Mouse (Mus musculus) telencephalon, adult 2 months (tissue): ENCODE measurements around the gene Tigd3.

Experiments used
- DNase-seq: peaks from one replicate; pipeline ENCODE4 v3.0.0-alpha.2; 2011; ENCODE audit warnings: low read depth, low spot score

Gene Tigd3

DNA sequence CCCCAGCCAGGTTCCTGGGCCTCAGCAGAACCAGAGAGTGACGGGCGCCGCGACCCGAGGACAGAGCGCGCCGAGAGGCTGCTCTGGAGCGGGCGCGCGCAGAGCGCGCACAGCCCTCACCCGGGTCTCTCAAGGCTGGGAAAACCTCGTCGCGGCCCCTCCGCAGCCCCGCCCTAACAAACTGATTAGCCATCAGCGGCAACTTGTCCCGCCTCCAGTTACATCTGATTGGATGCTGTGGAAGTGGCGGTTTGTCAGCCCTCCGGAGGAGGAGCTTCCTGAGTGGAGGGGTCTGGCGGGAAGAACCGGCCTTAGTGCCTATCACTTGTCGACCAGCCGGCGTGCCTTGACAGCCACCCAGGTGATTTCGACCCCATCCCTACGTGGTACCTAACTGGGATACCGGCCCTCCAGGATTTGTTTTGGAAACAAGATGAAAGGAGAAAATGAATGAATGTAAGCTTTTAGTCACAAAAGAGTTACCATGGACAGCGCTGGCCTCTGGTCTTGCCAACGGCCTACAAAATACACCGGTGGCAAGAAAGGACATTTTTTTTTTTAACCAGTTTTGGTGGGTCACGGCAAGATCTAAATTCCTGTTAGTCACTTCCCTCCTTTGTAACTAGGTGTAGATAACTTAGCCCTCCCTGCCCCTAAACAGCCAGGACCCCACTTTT lies at the start of gene Tigd3:
Gene Tigd3 (minus strand): TSS at position 148 of the 677 bp plus-strand sequence.
- DNase-seq, result peak; percentile 87

DNA sequence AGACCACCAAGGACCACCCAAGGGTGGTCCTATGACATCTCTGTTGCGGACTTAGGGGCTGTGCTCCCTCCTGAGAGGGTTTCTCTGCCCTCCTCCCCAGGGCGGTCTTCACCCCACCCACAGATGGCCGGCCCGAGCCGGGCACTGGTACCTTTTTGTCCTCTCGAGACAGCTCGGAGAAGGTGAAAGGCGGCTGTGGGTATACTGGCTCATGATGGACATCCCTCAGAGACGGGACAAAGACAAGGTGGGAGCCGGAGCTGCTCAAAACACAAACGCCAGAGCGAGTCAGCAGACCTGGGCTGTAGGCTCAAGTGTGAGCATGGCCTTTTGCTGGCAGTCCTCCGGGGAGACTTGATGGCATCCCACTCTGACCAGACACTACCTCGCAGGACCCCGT lies 49.5 kb upstream of the Tigd3 start:
- DNase-seq, result no peak

DNA sequence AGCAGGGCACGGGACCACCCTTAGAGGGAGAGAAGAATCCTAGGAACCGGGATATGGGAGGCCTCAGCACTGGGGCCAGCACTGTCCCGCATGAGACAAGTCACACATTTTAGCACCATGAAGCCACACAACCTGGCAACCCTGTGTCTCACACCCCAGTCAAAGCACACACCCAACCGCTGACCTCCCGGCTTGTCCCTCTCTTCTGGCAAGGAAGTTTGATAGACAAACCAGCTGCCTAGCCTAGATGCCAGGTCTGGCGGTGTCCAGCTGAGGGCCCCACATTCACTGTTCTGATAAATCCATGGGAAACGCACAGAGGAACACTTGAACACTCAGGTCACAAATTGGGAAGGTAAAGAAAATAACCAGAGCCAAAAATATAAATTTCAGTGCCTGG lies 48.6 kb upstream of the Tigd3 start:
- no peak for DNase-seq

DNA sequence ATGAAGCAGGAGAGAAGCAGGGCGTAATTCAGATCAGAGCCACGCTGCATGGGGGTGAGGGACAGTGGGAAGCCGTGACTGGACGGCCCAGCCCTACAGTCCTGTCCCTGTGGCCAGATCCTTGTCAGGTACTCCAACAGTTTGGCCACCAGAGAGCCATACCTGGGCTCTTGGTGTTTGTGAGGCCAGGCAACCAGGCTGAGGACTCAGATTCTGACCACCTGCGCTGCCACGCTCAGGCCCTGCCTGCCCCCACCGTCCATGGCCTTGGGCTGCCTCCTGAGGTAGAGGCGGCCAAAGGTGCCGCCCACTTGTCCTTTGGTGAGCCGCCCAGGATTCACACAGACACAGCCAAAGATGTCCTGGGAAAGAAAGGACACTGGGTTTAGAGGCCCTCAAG lies 46.7 kb upstream of the Tigd3 start:
- no peak for DNase-seq

DNA sequence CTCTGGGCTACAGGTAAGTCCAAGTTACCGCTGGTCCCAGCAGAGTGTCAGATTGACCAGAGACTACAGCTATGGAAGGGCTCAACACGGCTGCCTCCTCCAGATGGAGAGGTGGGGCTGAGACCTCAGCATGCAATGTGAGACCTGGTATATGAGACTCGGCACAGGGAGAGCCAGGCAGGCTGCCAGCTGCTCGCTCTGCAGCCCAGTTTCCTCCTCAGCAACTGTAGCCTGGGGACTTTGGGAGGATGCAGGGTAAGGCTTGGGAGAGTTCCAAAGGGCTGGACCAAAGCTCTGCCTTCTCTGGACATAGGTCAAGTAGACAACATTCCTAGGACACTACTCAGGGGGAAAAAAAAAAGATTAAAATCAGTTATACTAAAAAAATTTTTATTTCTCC lies 46.2 kb upstream of the Tigd3 start:
- DNase-seq, result no peak

DNA sequence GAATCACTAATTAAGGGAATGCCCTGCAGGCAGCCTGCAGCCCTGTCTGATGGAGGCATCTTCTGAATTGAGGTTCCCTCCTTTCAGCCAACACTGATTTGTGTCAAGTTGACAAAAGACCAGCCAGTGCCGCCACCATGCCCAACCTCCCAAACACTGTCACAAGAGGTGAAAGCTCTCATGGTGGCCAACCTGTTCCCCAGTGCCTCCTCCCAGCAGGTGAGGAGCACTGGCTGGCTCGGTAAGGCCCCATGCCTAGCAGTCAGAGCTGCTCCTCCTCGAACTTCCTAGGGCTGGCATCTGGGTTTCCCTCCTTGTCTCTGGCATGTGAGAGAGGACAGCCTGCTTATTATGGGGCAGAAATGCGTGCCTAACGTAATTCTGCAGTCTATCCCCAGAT lies 45.8 kb upstream of the Tigd3 start:
- no peak for DNase-seq

DNA sequence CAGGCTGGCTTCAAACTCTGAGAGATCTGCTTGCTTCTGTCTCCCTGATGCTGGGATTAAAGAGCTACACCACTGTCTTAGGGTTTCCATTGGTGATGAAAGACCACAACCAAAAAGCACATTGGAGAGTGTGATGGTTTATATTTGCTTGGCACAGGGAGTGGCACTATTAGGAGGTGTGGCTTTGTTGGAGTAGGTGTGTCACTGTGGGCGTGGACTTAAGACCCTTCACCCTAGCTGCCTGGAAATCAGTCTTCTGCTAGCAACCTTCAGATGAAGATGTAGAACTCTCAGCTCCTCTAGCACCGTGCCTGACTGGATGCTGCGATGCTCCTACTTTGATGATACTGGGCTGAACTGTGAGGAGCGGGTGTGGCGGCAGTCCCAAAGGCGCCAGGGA lies 44.6 kb upstream of the Tigd3 start:
- DNase-seq, result no peak

DNA sequence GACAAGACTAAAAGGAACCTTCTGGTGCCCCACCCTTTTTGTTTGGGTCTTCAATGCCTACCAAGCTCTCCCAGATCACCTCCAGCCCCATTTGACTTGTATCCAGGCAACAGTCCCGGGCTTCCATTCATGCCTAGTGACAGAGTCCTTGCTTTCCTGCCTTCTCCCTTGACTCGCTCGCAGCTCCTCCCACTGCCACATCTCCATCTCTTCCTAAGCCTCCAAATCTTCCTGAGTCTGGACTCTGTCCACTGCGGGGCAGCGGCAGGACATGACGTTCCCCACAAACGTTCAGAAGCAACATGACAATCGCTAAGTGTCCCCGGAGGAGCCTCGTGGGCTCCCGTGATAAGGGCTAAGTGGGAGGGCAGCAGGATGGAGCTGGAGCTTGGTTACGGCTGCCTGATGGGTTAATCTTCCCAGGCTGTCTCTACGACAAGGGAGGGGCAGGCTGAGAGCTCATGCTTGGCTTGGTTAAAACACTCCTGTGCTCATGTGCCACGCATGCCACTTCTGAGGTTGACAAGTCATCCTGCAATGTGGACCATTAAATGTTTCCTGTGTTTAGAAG lies 44.0 kb upstream of the Tigd3 start:
- no peak for DNase-seq

DNA sequence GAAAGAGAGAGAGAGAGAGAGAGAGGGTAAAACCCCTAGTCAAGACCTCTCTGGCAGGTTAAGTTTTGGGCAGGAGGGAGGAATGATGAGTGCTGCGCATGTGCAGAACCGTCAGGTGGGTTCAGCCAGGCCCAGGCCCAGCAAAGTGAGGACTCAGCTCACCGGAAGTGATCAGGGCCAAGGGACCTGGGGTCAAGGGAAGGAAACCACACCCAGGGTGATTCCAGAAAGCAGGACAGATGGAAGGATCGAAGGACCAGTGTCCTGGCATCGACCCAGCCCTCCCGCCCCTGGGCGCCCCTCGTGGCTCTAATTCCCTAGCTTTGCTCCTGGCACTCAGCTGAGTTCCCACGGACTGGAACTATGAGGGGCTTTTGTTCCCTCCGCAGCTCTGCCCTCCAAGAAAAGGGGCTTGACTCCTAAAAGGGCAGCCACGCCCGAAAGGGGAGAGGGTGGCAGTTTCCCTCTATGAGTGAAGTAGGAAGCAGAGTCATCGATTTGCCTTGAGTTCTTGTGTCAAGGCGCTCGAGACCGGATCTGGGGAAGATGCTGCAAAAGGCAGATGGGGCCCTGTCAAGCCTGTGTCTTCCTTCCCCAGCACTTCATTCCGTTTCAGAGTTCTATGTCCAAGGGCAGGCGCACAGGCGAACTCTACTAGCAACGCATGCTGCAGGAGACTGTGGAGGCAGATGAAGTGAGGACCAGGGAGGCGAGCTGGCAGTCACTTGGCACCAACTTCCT lies 43.3 kb upstream of the Tigd3 start:
- no peak for DNase-seq

DNA sequence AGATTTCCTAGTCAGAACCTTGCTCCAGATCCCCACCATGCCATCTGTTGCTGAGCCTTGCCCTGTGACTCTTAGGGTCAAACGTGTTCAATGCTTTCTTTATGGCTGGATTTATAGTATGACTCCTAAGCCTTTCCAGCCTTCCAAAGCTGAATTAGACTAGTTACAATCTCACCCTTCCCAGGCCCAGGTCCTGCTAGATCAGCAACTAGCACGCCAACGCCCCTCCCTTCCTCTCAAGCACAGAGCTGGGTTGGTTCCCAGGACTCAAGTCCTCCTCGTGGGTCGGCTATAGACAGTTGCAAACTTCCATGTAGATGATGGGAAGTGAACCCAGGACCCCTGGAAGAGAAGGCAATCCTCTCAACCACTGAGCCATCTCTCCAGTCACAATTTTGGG lies 41.7 kb upstream of the Tigd3 start:
- no peak for DNase-seq

DNA sequence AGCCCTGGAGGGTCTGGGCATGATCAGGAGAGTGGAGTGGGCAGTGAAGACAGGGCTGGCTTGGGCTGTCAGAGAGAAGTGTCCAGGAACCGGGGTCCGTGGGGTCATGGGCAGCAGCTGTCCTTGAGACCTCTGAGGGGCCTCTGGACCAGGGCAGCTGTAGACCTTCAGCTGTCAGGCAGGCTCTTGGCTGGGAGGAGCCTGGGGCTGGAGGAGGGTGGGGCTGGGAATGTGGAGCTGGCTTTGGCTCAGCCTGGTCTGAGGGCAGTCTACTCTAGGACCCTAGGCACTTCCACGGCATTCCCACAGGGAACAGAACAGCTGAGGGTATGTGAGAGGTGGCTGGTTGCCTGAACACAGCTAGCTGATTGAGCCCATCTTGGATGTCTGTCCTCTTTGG lies 41.3 kb upstream of the Tigd3 start:
- no peak for DNase-seq

DNA sequence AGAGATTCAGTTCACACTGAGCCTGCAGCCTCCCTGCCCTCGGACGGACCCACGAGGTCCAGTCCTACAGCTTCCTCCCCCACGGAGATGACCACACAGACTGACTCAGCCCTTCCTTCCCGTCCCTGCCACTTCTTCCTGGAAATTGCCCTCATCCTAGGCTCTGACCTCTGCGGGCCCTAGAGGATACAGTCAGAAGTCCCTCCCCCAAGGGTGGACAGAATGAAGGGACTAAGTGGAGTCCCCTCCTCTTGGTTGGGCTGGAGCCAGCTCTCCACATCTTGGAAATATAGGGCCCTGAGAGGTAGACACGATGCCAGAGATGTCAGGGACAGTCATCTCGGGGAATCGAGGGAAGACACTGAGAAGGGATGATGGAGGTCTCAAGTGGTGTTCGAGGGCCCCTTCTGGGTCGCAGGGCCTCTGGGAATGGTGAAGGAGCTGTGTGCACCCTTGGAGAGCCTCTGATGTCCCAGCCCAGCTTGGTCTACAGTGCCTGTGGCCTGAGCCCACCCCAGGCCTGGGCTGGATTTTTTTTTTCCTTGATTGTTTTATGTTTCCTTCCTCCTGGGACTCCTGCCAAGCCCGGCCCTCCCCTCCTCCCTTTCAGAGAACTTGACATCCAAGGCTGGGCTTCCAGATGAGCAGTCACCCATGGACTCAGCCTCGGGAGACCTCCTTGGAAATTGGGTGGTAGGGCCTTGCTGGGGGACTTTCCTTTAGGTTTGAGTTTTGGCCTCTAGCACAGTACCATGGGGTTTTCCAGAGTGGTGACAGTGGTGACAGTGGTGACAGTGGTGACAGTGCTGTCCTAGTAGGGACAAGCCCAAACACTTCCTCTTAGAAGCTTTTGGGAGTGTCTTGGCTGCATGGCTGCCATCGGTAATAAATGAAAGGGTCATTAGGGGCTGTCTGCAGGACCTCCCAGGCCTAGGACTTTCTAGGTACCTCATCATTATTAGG lies 36.0 kb upstream of the Tigd3 start:
- no peak for DNase-seq

DNA sequence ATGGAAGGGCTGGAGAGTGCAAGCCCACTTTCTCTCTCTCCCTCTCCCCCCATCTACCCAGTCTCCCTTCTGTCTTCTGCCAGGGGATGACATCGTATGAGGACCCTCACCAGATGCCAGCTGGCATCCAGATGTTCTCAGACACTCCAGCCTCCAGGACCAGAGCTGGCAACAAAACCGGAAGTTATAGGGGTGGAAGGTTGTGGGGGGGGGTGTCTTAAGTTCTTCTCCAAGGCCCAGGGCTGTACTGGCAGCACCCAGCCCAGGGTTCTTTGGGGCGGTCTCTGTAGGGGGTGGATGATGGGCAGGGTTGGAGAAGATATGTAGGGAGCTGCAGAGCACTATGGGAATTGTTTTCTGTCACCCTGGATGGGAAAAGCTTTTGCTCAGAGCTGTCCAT lies 34.6 kb upstream of the Tigd3 start:
- DNase-seq, result no peak

DNA sequence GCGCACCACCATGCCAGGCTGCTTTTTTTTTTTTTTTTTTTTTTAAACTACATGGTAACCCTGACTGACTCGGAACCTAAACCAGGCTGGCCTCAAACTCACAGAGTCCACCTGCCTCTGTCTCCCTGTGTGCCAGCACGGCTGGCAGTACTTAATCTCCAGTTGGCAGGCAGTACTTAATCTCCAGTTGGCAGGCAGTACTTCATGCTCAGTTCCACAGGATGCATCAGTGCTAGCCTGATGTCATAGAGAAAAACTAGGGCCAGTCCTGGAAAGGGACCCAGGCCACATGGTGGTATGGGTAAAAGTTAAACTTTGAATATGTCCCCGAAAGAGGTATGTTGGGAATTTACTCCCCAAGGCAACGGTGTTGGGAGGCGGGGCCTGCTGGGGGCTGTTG lies 34.2 kb upstream of the Tigd3 start:
- no peak for DNase-seq

DNA sequence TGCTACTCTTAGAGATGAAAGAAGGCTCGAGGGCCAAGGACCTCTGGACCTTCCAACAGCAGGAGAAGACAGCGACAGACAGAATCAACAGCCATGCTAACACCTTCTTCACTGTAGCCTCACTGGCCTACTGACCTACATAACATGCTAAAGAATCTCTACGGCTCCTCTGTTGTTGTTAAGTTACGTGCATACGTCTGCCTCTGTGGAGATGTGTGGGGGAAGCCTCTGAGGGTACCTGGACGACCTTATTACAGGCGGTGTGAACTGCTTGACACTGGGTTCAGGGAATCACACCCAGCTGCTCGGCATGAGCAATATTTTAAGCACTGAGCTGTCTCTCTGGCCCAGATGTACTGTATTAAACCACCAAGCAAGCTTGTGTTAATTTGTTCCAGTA lies 33.6 kb upstream of the Tigd3 start:
- DNase-seq, result no peak

DNA sequence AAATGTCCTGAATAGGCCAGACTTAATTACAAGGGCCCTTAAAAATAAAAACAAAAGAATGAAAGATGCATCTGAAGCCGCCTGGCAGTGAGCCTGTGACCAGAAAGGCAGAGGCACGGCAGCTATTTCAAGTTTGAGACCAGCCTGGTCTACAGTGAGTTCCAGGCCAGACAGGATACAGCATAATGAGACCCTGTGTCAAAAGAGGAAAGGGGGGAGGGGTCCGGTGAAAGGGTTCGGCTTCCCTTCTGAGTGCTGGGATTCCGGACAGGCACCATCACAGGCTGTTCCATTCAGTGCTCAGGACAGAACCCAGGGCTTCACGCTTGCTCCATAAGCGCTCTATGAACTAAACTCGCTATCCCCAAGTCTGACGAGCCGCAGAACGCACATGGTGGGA lies 33.1 kb upstream of the Tigd3 start:
- no peak for DNase-seq

DNA sequence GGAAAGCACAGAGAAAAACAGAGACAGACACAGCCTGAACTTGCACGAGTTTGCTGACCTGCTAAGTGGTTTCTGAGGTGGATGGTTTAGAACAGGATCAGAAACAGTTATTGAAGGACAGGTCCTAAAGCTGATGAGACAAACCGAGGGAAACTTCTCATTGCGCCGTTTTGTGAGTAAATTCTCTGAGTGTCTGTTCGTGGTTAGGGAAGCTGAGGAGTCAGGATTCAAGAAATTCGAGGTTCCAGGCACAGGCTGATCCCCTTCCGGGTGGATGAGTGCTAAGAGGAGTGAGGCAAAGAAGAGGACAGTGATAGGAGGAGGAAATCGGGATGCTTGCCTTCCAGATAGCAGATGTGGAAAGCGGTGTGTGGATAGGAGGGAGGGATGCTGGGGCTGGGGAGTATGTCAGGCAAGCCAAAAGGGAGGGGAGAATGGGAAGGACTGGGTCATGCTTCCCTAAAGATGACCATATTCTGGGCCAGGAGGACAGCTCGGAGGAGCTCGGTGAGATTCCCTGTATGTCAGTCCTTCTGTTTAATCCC lies 31.4 kb upstream of the Tigd3 start:
- DNase-seq, result no peak

DNA sequence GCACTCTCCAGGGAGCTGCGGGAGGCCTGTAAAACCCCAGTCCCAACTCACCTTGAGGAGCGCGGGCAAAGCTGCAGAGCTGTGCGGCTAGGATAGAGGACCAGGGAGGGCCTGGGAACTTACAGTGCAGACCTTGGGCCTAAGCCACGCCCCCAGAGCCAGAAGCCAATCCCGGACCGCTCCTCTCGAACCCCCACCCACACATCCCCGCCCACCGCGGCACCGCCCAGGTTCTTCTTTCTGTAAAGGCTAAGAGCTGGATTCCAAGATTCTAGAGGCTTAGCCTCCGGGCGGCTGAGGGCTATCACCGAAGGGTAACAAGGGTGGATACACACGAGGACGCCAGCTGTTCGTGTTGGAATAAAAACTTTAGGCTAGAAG lies 30.8 kb upstream of the Tigd3 start, which contains the start of gene Cdc42ep2:
Gene Cdc42ep2 (minus strand): TSS at position 104 of the 381 bp plus-strand sequence.
- peak; percentile 91 for DNase-seq

DNA sequence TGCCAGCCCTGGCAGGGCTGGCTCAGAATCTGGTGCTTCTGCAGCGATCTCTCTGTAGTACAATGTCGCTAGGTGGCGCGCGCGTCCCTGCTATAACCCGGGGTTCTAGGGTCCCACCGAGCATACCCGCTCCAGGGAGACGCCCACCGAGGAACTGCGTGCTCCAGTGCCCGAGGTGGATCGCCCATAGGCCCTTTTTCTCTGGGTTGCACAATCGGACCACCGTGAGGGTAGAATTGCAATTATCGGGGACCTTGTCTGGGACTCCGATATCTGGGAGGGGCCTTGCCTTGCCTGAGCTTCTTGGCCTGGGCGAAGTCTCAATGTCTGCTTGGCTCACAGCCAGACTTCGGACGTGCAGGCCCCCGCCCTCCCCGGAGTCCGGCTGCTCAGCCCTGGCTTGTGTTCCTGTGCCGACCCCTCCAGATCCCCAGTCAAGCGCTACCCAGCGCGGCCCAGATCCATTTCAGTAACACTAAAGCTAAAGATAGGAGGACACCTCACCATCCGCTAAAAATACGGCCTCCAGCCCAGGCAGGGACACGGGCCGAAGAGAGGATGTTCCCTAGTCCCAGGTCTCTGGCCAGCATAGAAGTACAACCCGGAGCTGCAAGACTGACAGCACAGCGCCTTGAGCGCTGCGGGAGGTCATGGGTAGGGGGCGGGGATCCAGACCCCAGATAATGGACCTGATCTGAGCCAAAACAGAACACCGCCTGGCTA lies 30.2 kb upstream of the Tigd3 start:
- peak; percentile 55 for DNase-seq

DNA sequence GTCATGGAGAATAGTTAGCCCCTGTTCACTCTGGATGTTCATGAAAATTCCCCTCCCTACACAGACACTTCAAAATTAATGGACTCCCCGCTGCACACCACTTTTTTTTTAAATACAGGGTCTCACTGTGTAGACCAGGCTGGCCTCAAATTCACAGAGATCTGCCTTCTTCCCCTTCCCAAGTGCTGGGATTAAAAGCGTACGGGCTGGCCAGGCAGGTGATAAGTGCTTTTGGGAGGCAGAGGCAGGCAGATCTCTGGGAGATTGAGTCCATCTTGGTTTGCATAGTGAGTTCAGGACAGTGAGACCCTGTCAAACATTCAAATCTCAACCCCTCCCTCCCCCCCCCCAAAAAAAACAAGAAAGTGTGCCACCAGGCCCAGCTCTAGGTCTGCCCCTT lies 29.0 kb upstream of the Tigd3 start:
- DNase-seq, result no peak
